Mouse (Mus musculus): ENCODE data around the gene Sox13.
A peak's percentile ranks its signal among the peaks of the same experiment; 100 is the strongest.

Sox13 gene

GRCm38 (mm10) chr1:133423543-133424480 is at the start of gene Sox13:
Gene Sox13, minus strand, starts transcription at chr1:133424377.
- peak; percentile 91 for DNase-seq

DNA sequence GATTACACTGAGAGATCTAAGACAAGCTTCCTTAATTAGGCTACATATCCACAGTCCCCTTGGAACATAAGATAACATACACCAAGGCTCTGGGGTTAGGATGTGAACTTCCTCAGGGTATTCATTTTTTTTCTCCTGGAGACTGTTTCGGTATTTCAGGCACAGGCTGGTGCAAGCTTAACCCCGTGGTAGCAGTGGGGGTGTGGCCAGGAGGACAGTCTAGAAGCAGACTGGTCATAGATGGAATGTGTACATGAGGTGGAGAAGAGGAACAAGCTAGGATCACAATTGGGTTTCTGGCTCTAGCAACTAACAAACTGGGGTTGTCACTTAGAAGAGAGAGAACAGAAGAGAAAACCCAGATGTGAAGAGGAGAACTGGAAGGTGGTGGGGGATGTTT is 47.4 kb upstream of the Sox13 start:
- no peak for DNase-seq

GRCm38 (mm10) chr1:133471086-133471485 is 46.9 kb upstream of the Sox13 start:
- peak; percentile 78 for DNase-seq

- peak; percentile 62 for DNase-seq
Measured at GRCm38 (mm10) chr1:133470242-133471025, 46.3 kb upstream of the Sox13 start.

- peak; percentile 61 for DNase-seq
Measured at GRCm38 (mm10) chr1:133469213-133469612, 45.0 kb upstream of the Sox13 start.

GRCm38 (mm10) chr1:133468751-133469150 is 44.6 kb upstream of the Sox13 start:
- DNase-seq = peak; percentile 54

DNA sequence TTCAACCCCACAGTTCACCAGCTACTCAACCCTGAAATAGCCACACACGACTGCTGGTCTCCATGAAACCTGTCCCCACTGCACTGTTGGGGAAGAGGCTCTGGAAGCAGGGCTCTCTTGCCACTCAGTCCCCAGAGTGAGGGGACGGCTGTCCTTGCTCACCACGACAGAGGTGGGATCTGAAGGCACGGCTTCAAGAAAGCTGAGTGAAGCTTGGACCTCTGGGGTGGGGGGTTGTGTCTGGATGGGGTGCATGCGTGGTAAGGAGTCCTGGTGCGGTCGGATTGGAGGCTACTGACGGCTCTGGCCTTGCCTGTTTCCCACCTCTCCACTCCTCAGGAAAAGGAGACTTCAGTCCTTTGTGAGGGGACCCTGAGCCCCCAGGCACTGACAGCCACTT is 43.7 kb upstream of the Sox13 start:
- DNase-seq = no peak

DNA sequence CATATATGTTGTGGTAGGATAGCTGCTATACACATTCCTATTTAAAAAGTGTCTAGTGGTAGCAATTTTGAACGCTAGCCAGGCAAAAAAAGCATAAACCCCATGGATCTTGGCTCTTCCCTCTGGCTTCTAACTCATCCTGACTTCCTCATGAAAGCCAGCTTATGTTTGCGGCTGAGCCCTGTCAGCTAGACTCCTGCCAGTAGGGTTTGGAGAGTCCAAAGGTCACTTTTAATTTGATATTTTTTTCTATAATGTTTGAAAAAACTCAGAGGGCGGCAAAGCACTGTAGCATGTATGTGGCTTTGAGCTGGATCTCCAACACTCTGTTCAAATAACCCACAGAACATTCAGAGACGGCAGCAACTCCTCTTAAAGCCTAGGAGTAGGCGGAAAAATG is 39.0 kb upstream of the Sox13 start:
- DNase-seq = no peak

- no peak for DNase-seq
Measured at GRCm38 (mm10) chr1:133460996-133461395, 36.8 kb upstream of the Sox13 start.

DNA sequence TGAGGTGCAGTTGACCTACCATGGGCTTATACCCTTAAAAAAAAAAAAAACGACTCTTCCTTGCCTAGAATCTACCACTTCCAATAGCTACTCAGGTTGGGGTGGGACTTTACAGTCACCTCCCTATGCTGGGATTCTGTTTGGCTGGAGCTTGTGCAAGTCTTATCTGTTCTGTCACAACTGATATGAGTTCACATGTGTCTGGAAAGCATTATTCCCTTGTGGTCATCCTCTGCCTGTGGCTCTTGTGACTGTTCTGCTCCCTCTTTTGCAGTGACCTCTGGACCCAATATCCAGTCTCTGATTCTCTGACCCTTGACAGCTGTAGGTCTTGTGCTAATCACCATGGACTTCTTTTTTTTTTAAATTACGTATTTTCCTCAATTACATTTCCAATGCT is 31.9 kb upstream of the Sox13 start:
- no peak for DNase-seq

DNA sequence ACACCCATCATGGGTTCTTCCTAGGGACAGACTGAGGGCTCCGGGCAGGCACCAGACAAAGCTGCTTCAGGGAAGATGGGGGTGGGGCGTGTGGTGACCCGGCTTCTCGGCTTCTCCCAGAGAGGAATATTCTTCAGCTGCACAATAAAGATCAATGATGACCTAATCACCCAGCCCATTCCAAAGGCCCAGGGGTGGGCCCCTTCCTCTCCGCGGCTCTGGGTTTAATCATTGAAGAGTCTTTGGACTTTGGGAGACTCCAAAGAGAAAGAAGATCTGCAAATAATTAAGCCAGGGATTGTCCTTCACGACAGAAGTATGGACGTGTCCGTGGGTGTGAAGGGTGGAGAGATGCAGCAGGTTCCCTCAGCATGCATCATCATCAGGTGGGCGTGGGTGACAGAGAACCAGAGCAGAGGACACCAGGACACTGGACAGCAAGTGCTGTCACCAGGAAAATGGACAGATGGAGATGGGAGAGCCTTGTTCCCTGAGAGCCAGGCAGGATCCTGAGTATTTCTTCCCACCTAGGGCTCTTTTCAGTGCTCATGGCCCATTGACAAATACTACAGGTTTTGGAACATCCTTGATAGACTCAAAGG is 28.5 kb upstream of the Sox13 start:
- DNase-seq = peak; percentile 52

GRCm38 (mm10) chr1:133451869-133452563 is 27.8 kb upstream of the Sox13 start:
- DNase-seq = peak; percentile 60

- DNase-seq = no peak
Measured at GRCm38 (mm10) chr1:133451025-133451424, 26.8 kb upstream of the Sox13 start.

GRCm38 (mm10) chr1:133448351-133448931 is 24.3 kb upstream of the Sox13 start:
- peak; percentile 70 for DNase-seq

DNA sequence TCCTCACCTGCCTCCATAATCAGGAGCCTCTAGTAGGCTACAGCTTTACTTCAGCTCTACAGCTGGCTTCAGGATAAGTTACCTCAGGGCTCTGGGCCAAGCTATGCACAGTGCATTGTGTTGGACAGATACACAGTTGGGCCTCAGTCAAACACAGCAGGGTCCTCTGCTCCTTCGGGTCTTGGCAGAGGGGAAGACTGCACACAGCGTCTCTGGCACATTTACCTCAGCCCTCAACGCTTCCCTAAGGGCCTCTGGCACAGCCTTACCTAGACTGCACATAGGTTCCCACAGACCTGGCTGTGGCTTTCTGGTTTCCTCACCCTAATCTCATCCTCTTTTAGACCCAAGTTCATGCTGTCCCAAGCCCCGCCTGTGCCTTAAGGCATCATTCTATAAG is 22.1 kb upstream of the Sox13 start:
- DNase-seq = no peak

GRCm38 (mm10) chr1:133444315-133444714 is 20.1 kb upstream of the Sox13 start:
- no peak for DNase-seq

DNA sequence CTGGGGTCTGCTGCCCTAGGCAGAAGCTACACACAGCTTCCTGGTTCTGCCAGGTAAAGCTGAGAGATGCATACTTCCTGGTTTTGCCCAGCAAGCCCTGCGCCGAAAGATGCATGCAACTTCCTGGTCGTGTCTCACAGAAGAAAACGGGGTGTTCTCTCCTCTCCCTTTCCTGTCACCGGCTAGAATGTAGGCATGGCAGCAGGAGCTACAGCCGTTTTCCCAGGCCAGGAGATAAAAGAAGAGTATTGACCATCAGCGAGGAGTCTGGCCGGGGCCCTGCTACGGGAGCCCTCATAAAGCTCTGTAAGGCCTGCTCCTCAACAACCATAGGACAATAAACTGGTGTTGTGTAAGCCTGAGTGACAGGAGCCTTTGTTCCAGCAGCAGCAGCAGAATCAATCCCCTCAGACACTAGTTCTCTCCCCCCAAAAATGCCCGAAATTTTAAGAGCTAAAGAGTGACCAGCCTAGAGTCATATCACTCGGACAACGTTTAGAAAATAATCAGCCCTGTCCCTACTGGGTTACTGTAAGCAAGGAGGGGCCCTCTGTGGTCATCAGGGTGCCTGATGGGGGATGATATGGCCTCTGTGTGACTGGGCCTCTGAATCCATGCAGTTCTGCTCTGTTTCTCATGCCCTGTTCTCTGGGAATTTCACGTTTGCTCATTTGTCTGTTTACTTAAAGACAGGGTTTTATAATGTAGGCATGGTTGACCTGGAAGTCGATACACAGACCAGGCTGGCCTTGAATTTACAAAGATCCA is 13.9 kb upstream of the Sox13 start:
- no peak for DNase-seq

DNA sequence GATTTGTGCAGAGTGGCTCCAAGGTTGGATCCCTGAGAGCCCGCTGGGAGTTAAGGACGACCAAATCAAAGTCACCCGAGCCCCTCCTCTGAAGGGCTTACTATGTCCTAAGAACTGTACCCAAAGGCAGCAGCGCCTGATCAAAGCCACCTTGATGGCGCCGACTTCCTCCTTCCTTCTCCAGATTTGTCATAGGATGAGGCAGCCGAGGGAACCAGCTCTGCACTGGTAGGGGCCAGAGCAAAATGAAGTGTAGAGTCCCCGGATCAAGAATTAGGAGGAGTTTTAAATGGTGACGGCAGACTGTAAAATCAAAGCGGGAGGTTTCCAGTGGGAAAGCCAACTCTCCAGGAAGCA is 10.6 kb upstream of the Sox13 start:
- DNase-seq = no peak

DNA sequence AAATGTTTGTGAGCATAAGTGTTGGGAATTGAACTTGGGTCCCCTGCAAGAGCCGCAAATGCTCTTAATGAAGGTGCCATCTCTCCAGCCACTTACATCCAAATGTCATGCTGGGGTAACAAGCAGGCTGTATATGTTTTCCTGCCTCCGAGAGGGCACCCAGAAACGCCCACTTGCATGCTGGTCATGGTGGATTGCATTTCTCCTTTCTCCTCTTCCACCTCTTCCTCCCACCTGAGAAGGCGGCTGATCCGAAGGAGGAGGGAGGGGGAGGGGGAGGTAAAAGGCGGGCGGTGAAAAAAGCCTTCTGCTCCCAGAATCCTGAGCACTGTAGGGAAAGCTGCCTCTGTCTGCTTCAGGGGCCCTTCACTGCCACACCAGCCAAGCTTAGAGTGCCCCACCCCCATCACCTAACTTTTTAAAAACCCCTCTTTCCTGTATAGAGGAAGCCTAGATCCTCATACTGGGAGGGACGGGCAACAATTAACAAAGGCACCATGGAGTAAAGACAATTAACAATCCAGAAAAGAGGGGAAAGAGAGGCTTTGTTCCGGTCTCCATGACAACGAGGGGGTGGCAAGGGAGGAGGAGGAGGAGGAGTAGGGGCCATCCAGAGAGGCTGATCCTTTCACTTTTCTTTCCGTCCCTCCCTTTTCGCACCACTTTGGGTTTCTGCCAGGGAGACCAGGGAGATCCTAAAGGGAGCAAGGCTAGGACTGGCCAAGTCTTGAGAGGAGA is 10.0 kb upstream of the Sox13 start:
- DNase-seq = peak; percentile 70

- DNase-seq = no peak
Measured at GRCm38 (mm10) chr1:133432566-133432965, 8.4 kb upstream of the Sox13 start.

DNA sequence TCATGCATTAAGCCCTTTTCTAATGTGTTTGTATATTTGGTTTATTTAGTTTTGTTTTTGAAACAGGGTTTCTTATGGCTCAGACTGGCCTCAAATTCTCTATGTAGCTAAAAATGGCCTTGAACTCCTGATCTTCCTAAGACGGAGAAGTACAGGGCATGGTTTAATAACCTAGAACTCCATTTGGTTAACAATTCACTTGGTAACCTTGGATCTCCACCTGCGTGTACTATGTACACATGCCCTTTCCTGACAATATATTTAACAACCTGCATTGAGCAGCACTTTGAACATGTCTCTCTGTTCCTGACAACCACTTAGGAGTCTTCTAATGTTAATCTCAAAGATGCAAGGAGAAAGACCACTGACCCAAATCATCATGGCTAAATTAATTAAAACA is 7.0 kb upstream of the Sox13 start:
- no peak for DNase-seq

Data from kidney, postnatal 10 days (tissue).